Mouse (Mus musculus): ENCODE data around the gene Zmym1. TPM values are rescaled to one million over a fixed set of nuclear protein-coding genes. Genes with fewer than 3 reads are reported as not detected.

The Zmym1 gene
- 58.3 TPM for polyA plus RNA-seq (2017; shearing (Covaris generic))

GRCm38 (mm10) chr4:127060585-127061290 lies at the start of gene Zmym1:
Gene Zmym1, minus strand, starts transcription at chr4:127061152.

GRCm38 (mm10) chr4:127076875-127077548 lies 16.1 kb upstream of the Zmym1 start, which contains the start of gene Zmym6:
Gene Zmym6, plus strand, starts transcription at chr4:127077383.

GRCm38 (mm10) chr4:127021151-127021945 lies 39.6 kb downstream of the Zmym1 start, which contains the start of gene Sfpq:
Gene Sfpq, plus strand, starts transcription at chr4:127021324.

Other genes with a start within 250 kb of the Zmym1 start
- 39.2 TPM for gene Zmym4, start 93.0 kb downstream of the Zmym1 start, polyA plus RNA-seq (2017; shearing (Covaris generic))
- 190 TPM for gene Sfpq, start 39.8 kb downstream of the Zmym1 start, polyA plus RNA-seq (2017; shearing (Covaris generic))
- 24.0 TPM for gene Zmym6, start 16.2 kb upstream of the Zmym1 start, polyA plus RNA-seq (2017; shearing (Covaris generic))
- gene Tmem35b, start 62.5 kb upstream of the Zmym1 start, polyA plus RNA-seq (2017; shearing (Covaris generic)), result 7.1 TPM
- gene Dlgap3, start 108.1 kb upstream of the Zmym1 start, polyA plus RNA-seq (2017; shearing (Covaris generic)), result not detected
- gene Smim12, start 182.6 kb upstream of the Zmym1 start, polyA plus RNA-seq (2017; shearing (Covaris generic)), result 21.4 TPM

Measured in naive thymus-derived CD4-positive, alpha-beta T cell, adult 5 months (primary cell).